Mouse (Mus musculus) MEL (cell line): Measurements from ENCODE around the gene Emp2. TPM values are rescaled to one million over a fixed set of nuclear protein-coding genes. Genes with fewer than 3 reads are reported as not detected.
A peak's percentile ranks its signal among the peaks of the same experiment; 100 is the strongest.
"Not testable (repeated sequence)": the region's sequence is repeated elsewhere in the genome, so short reads cannot be mapped to it uniquely, and the experiment has no call there.

Source experiments
- DNase-seq: peaks from one replicate; pipeline ENCODE4 v3.0.0; 2011; ENCODE audit warnings: low read depth, low spot score
- H3K27ac ChIP-seq: 2 replicates; pipeline ENCODE4 v1.5.1; 2012; ENCODE audit warnings: low read depth, mild to moderate bottlenecking, control low read depth, low read length, moderate library complexity; ENCODE audit not compliant: control insufficient read depth
- H3K27me3 ChIP-seq, 2 experiments: fragments of 150-350 bp in 1 of 2; sonication (generic) in 1 of 2; 2 replicates each; pipeline ENCODE4 v1.6.1; 2012; ENCODE audit warnings: low read length in 2 of 2, mild to moderate bottlenecking in 2 of 2, improper control_type of control experiment in 1 of 2, moderate library complexity in 1 of 2; ENCODE audit not compliant: insufficient read depth in 2 of 2, control insufficient read depth in 1 of 2
- H3K36me3 ChIP-seq, 2 experiments: 2 replicates each; pipeline ENCODE4 v1.6.1; 2012 to 2014; ENCODE audit warnings: low read length in 2 of 2, improper control_type of control experiment in 1 of 2, inconsistent platforms in 1 of 2, mild to moderate bottlenecking in 1 of 2; ENCODE audit not compliant: insufficient read depth in 2 of 2, control insufficient read depth in 1 of 2
- H3K4me1 ChIP-seq, 2 experiments: fragments of 150-350 bp in 1 of 2; sonication (generic) in 1 of 2; 2 replicates each; pipeline ENCODE4 v1.6.1; 2012; ENCODE audit warnings: low read length in 2 of 2, improper control_type of control experiment in 1 of 2, mild to moderate bottlenecking in 1 of 2; ENCODE audit not compliant: insufficient read depth in 2 of 2, control insufficient read depth in 1 of 2
- H3K4me3 ChIP-seq, 2 experiments: fragments of 150-350 bp in 1 of 2; sonication (generic) in 1 of 2; 2 replicates each; pipeline ENCODE4 v1.5.1; 2012; ENCODE audit warnings: low read depth in 2 of 2, low read length in 2 of 2, mild to moderate bottlenecking in 2 of 2, moderate library complexity in 2 of 2, control low read depth in 1 of 2, improper control_type of control experiment in 1 of 2; ENCODE audit not compliant: control insufficient read depth in 1 of 2, insufficient read depth in 1 of 2
- H3K79me2 ChIP-seq: 2 replicates; pipeline ENCODE4 v1.6.1; 2012; ENCODE audit warnings: mild to moderate bottlenecking, low read length, moderate library complexity; ENCODE audit not compliant: control insufficient read depth, poor library complexity, insufficient read depth
- H3K9ac ChIP-seq: 2 replicates; pipeline ENCODE4 v1.6.1; 2012; ENCODE audit warnings: low read depth, mild to moderate bottlenecking, control low read depth, low read length, moderate library complexity; ENCODE audit not compliant: control insufficient read depth, poor library complexity, severe bottlenecking
- H3K9me3 ChIP-seq: fragments of 150-350 bp; sonication (generic); replicated peaks from 2 replicates; pipeline ENCODE4 v1.6.1; 2012; ENCODE audit warnings: mild to moderate bottlenecking, low read length, improper control_type of control experiment, moderate library complexity; ENCODE audit not compliant: insufficient read depth
- CTCF ChIP-seq, 3 experiments: IDR thresholded peaks in 2 of 3; conservative IDR thresholded peaks in 1 of 3; 2 replicates each; pipeline ENCODE4 v1.5.1; 2011 to 2012; ENCODE audit warnings: low read length in 3 of 3, low read depth in 2 of 3, mild to moderate bottlenecking in 2 of 3, improper control_type of control experiment in 1 of 3, inconsistent platforms in 1 of 3, mixed read lengths in 1 of 3, moderate library complexity in 1 of 3; ENCODE audit not compliant: control insufficient read depth in 1 of 3, insufficient read depth in 1 of 3, poor library complexity in 1 of 3, severe bottlenecking in 1 of 3
- E2F4 ChIP-seq: IDR thresholded peaks from 2 replicates; pipeline ENCODE4 v1.6.1; 2011; ENCODE audit warnings: low read depth, low read length, improper control_type of control experiment, borderline replicate concordance
- HCFC1 ChIP-seq: IDR thresholded peaks from 2 replicates; pipeline ENCODE4 v1.6.1; 2012; ENCODE audit warnings: low read depth, mild to moderate bottlenecking, inconsistent platforms, low read length, improper control_type of control experiment, moderate library complexity
- MAZ ChIP-seq: IDR thresholded peaks from 2 replicates; pipeline ENCODE4 v1.6.1; 2012; ENCODE audit warnings: low read depth, mild to moderate bottlenecking, inconsistent platforms, low read length, improper control_type of control experiment
- MYB ChIP-seq: IDR thresholded peaks from 2 replicates; pipeline ENCODE4 v1.6.1; 2011; ENCODE audit warnings: mild to moderate bottlenecking, low read depth, low read length, improper control_type of control experiment
- MYC ChIP-seq: IDR thresholded peaks from 2 replicates; pipeline ENCODE4 v1.6.1; 2011; ENCODE audit warnings: low read depth, mild to moderate bottlenecking, low read length, improper control_type of control experiment, moderate library complexity
- RAD21 ChIP-seq: IDR thresholded peaks from 2 replicates; pipeline ENCODE4 v1.6.1; 2011; ENCODE audit warnings: mild to moderate bottlenecking, low read depth, low read length, improper control_type of control experiment
- SMC3 ChIP-seq: IDR thresholded peaks from 2 replicates; pipeline ENCODE4 v1.6.1; 2011; ENCODE audit warnings: low read depth, low read length, improper control_type of control experiment
- UBTF ChIP-seq: IDR thresholded peaks from 2 replicates; pipeline ENCODE4 v1.6.1; 2012; ENCODE audit warnings: low read depth, mild to moderate bottlenecking, inconsistent platforms, low read length, improper control_type of control experiment, moderate library complexity, borderline replicate concordance; ENCODE audit not compliant: insufficient read depth
- USF1 ChIP-seq: IDR thresholded peaks from 2 replicates; pipeline ENCODE4 v1.6.1; 2014; ENCODE audit warnings: low read depth, mild to moderate bottlenecking, inconsistent platforms, low read length, improper control_type of control experiment, moderate library complexity
- ZC3H11A ChIP-seq: IDR thresholded peaks from 2 replicates; pipeline ENCODE4 v1.6.1; 2012; ENCODE audit warnings: low read depth, mild to moderate bottlenecking, inconsistent platforms, low read length, improper control_type of control experiment
- polyA plus RNA-seq, 2 experiments: library from polyadenylated mRNA; stranded (reverse) in 1 of 2; unstranded in 1 of 2; fragments of >175 nt in 1 of 2; fragments of >200 nt in 1 of 2; gene quantifications; 2 replicates each; pipeline versions ENCODE4 v1.2.1 to v1.2.4; 2012; ENCODE audit warnings: low replicate concordance in 2 of 2, low read depth in 1 of 2; ENCODE audit not compliant: insufficient read length in 2 of 2, insufficient read depth in 1 of 2, missing spikeins in 1 of 2
- total RNA-seq: library from RNA; depleted of rRNA; stranded (reverse); fragments of 300-350 nt; gene quantifications from 2 replicates; pipeline ENCODE4 v1.2.3, GENCODE M21; 2012

Emp2 gene
- total and polyA plus RNA-seq, 3 experiments: not detected

DNA sequence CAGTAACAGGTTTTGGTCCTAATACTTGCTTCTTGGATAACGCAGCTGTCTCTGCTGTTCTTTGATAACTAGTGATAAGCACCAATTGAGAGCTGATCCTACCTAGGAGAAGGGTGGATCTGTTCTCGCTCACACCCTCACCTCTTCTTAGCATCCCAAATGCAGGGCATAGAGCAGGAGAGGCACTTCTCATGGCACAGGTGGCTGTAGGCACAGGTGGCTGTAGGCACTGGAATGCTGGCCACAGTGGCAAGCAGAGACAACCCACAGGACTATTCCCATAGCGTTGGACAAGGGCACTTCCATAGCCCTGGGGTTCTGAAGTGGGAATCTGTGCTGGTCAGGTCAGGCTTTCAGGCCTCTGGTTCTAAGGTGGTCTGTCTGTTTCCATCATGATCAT is 31.9 kb downstream of the Emp2 start:
- Histone ChIP-seq H3K9ac (no peak overlapping the region), H3K36me3 (peaks cover 0 to 3% of the 10 kb centered on the region in 2 experiments; a peak in 2 of 4 replicates), H3K4me1 (peaks cover 0 to 7% of the 10 kb centered on the region in 2 experiments; a peak in 3 of 4 replicates), H3K27ac (no peak overlapping the region), H3K79me2 (no peaks in the 10 kb centered on the region), H3K27me3 (no peaks in the 10 kb centered on the region), H3K9me3 (no peaks in the 10 kb centered on the region), H3K4me3 (no peak overlapping the region)
- TF ChIP-seq ZC3H11A: no peak
- DNase-seq: no peak

DNA sequence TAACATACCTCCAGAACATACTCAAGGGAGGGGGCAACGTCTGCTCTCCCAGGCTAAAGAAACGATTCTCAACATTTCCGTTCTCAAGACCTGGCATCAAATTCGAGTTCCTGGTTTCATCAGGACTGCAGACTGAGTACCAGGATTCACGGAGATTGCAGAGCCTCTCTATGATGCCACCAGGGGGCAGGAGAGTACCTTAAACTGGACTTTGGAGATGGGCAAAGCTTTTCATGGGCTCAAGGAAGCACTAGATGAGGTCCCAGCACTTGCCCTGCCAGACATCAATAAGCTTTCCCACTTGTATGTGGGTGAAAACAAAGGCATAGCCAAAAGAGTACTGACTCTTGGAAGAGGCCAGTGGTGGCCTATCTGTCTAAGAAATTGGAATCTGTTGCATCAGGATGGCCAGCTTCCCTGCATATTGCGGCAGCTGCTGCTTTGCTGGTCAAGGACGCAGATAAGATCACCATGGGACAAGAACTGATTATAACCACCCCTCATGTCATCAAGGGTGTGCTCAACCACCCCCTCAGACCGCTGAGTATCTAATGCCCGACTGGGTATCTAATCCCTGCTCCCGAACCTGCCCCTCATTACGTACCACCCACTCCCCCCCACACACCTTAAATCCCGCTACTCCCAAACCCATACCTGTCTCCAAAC is 33.3 kb downstream of the Emp2 start:
- Histone ChIP-seq H3K27ac (no peak overlapping the region), H3K79me2 (no peaks in the 10 kb centered on the region), H3K36me3 (no peaks in the 10 kb centered on the region), H3K4me3 (no peak overlapping the region), H3K9ac (no peak overlapping the region), H3K9me3 (no peaks in the 10 kb centered on the region), H3K27me3 (no peaks in the 10 kb centered on the region), H3K4me1 (no peaks in the 10 kb centered on the region)
- no peak for TF ChIP-seq HCFC1
- TF ChIP-seq MAZ: no peak
- TF ChIP-seq RAD21: peak; percentile 88
- TF ChIP-seq SMC3: peak; percentile 95
- no peak for TF ChIP-seq MYC
- TF ChIP-seq ZC3H11A: peak; percentile 89
- TF ChIP-seq USF1: no peak
- TF ChIP-seq CTCF (IDR thresholded peaks at IDR 0.05 in 2 of 3, conservative IDR thresholded peaks at IDR 0.05 in 1 of 3; ENCODE audit: control insufficient read depth in 1 of 3, insufficient read depth in 1 of 3, low read depth in 2 of 3, low read length in 3 of 3, poor library complexity in 1 of 3, severe bottlenecking in 1 of 3): peak; percentile 66 to 92 (median 68)
- no peak for TF ChIP-seq UBTF
- no peak for TF ChIP-seq E2F4
- TF ChIP-seq MYB: no peak
- peak; percentile 69 for DNase-seq

- not testable (repeated sequence) for H3K27me3 ChIP-seq, H3K79me2 ChIP-seq, H3K9me3 ChIP-seq, H3K4me1 ChIP-seq, H3K36me3 ChIP-seq, DNase-seq, H3K27ac ChIP-seq, H3K9ac ChIP-seq, H3K4me3 ChIP-seq
These were observed 37.0 kb downstream of the Emp2 start for GRCm38 (mm10) chr16:10276778-10277177.
